In genomic region chr6:16964362-16964761, GRCm38 (mm10) we compare ENCODE assay signal across 16 mouse cellular contexts.
"Had no signal": no experiment of that assay in that cellular context is flagged by ENCODE, and none has a peak within 500 bp of the region (broad histone marks: within the 10 kb centered on the region; RNA-seq: fewer than 3 reads in every experiment).

No protein-coding gene starts in this region.

- H3K4me3 ChIP-seq: layer of hippocampus, adult 2 months; limb, embryonic 13.5 days; liver, embryonic 12.5 days; megakaryocyte, embryonic 14.5 days; midbrain, embryonic 15.5 days; neural tube, embryonic 13.5 days had no signal

- H3K9ac ChIP-seq: limb, embryonic 13.5 days; liver, embryonic 12.5 days; midbrain, embryonic 15.5 days; neural tube, embryonic 13.5 days had no signal

- H3K4me2 ChIP-seq: limb, embryonic 13.5 days; liver, embryonic 12.5 days; midbrain, embryonic 11.5 days; midbrain, embryonic 15.5 days; neural tube, embryonic 13.5 days had no signal

- DNase-seq: kidney, adult 9 months; kidney, postnatal 4 days; left cerebral cortex, postnatal 4 days; lung, adult 18-20 months; right cerebral cortex, postnatal 14 days; thymus, adult 18-20 months; thymus, postnatal 14 days had no signal

- ATAC-seq: intestine, embryonic 16.5 days; liver, embryonic 12.5 days; midbrain, embryonic 15.5 days had no signal

- H3K27ac ChIP-seq: kidney, postnatal 0 days; layer of hippocampus, adult 2 months; limb, embryonic 13.5 days; liver, embryonic 12.5 days; midbrain, embryonic 15.5 days; neural tube, embryonic 13.5 days had no signal

- H3K4me1 ChIP-seq: limb, embryonic 13.5 days; liver, embryonic 12.5 days; midbrain, embryonic 15.5 days; neural tube, embryonic 13.5 days had no signal

- H3K27me3 ChIP-seq: limb, embryonic 13.5 days; liver, embryonic 12.5 days; megakaryocyte, embryonic 14.5 days; midbrain, embryonic 15.5 days; neural tube, embryonic 13.5 days had no signal

- H3K36me3 ChIP-seq: limb, embryonic 13.5 days; liver, embryonic 12.5 days; midbrain, embryonic 15.5 days; neural tube, embryonic 13.5 days had no signal

- H3K9me3 ChIP-seq: limb, embryonic 13.5 days; liver, embryonic 12.5 days; megakaryocyte, embryonic 14.5 days; midbrain, embryonic 15.5 days; neural tube, embryonic 13.5 days had no signal
